Mouse (Mus musculus) liver, embryonic 18 days (tissue): Measurements from ENCODE around the gene Dok1. TPM values are rescaled to one million over a fixed set of nuclear protein-coding genes. Genes with fewer than 3 reads are reported as not detected.

ENCODE experiments used
- polyA plus RNA-seq: library from polyadenylated mRNA; depleted of rRNA; stranded (reverse); fragments of >200 nt; gene quantifications from 2 replicates; pipeline ENCODE4 v1.2.3, GENCODE M21; 2012; rRNA removed

The Dok1 gene
- 8.1 TPM in 2 replicates for polyA plus RNA-seq

DNA sequence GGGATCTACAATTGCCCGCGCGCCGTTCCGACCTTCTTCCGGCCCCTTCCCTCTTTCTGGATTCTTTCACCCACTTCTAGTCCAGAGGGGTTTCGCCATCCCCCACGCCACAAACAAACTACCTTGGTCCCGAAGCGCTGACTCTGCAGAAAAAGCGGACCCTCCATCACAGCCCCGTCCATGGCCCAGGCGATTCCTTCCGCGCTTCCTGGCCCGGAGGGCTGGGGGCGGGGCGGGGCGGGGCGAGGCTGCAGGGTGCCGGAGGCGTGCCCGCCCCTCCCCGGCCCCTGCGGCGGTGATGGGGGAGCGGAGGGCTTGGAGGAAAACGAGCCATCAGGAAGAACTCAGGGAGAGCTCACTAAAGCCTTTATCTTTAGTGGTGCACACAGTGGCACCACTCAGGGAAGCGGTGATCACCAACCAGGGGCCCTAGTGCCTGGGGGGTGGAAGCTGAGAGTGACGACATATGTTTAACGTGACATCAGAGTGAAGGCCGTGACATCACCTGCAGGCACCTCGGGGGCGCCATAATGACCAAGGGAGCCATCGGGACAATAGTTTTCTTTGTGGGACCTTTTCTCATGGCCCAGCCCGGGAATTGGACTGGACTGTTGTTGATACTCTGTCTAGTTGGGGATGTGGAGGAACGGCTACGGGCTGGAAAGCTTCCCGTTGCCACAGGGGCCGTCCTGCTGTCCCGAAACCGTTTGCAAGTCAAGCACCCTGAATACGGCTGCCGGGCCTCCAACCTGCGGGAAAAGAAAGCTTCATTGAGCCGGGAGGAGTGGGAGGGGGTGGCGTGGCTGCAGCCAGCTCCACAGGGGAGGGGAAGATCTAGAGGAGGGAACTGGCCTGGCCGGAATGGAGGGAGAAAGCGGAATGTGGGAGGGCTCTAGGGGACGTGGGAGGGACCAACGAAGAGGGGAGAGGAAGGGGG is at the start of gene Dok1, which contains the start of gene Loxl3:
TSS of gene Dok1 (minus strand) at position 223 of the 937 bp plus-strand sequence.
TSS of gene Loxl3 (plus strand) at position 925 of the 937 bp plus-strand sequence.

GRCm38 (mm10) chr6:83077630-83078323 is 44.5 kb upstream of the Dok1 start, which contains the start of gene Pcgf1:
Gene Pcgf1, plus strand, starts transcription at chr6:83077869.

GRCm38 (mm10) chr6:83070247-83070310 is 36.8 kb upstream of the Dok1 start, which contains the start of gene Tlx2:
Gene Tlx2, minus strand, starts transcription at chr6:83070293.

DNA sequence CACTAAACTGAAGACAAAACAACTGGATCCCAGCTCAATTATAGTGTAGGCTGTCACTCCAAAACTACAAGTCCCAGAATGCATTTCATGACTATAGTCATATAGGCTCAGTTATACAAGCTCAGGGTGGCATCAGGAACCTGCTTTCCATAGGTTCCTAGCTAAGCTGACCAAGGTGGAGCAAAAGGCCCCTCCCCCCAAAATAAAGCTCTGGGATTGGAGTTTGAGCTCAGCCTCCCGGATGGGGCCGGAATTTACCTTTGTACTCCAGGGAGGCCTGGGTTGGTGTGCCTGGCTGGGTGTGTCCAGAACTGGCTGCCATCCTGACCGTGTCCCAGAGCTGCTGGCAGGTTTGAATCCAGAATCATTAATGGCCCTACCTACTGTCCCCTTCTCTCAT is 24.5 kb upstream of the Dok1 start, which contains the start of gene Dqx1:
TSS of gene Dqx1 (plus strand) at position 55 of the 400 bp plus-strand sequence.

GRCm38 (mm10) chr6:83054871-83055431 is 21.7 kb upstream of the Dok1 start, which contains the start of gene Htra2:
Gene Htra2, minus strand, starts transcription at chr6:83055273.

DNA sequence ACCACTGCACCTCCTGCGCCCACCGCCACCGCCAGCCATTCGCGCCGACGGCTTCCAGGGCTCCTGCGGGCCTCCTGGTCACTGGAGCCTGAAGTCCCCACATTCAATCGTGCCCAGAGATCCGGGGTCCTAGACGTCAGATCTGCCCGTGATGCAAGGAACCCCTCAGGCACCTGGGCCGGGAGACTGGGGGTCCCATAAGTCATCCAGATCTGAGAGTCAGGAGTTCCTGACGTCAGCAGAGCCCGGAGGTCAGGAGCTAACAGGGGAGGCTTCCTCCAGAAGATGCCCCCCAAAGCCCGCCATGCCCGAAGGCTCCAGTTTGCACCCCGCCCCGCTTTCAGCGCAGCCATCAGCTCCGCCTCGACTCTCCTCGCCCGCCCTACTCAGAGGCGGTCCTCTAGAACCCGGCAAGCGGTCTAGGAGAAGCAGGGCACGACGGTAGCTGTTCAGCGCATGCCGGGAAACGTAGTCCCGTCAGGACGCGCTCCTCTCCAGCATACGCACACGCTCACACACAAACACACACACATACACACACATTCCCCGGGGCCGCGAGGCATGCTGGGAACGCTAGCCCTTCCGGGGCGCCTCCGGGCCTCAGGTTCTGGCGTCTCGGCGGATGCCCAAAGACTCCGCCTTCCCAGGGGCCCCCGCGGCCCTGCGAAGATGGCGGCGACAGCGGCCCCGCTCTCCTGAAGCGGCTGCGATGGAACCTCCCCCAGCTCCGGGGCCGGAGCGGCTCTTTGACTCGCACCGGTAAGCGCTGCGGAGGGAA is 21.0 kb upstream of the Dok1 start, which contains the start of gene Aup1:
TSS of gene Aup1 (plus strand) at position 448 of the 778 bp plus-strand sequence.

Other genes starting within 250 kb of the Dok1 start
- 0.09 and 0.10 TPM in 2 replicates for gene Sema4f, start 93.7 kb downstream of the Dok1 start, polyA plus RNA-seq
- gene M1ap, start 86.6 kb downstream of the Dok1 start, polyA plus RNA-seq = 2.1 and 2.9 TPM in 2 replicates
- 1.7 and 1.8 TPM in 2 replicates for gene Loxl3, start 702 bp upstream of the Dok1 start, polyA plus RNA-seq
- gene Aup1, start 21.1 kb upstream of the Dok1 start, polyA plus RNA-seq = 160 and 172 TPM in 2 replicates
- 36.8 and 39.4 TPM in 2 replicates for gene Htra2, start 21.8 kb upstream of the Dok1 start, polyA plus RNA-seq
- 13.9 and 14.9 TPM in 2 replicates for gene Dqx1, start 24.4 kb upstream of the Dok1 start, polyA plus RNA-seq
- not detected in 2 replicates for gene Tlx2, start 36.8 kb upstream of the Dok1 start, polyA plus RNA-seq
- 14.5 and 15.4 TPM in 2 replicates for gene Pcgf1, start 44.4 kb upstream of the Dok1 start, polyA plus RNA-seq
- 0.29 and 0.47 TPM in 2 replicates for gene Lbx2, start 52.9 kb upstream of the Dok1 start, polyA plus RNA-seq
- gene Ccdc142, start 68.1 kb upstream of the Dok1 start, polyA plus RNA-seq = 0.85 and 1.0 TPM in 2 replicates
- gene Gm42688, start 68.1 kb upstream of the Dok1 start, polyA plus RNA-seq = 1.5 and 2.0 TPM in 2 replicates
- 49.4 and 73.2 TPM in 2 replicates for gene Mrpl53, start 75.6 kb upstream of the Dok1 start, polyA plus RNA-seq
- 32.2 and 36.3 TPM in 2 replicates for gene Mogs, start 82.0 kb upstream of the Dok1 start, polyA plus RNA-seq
- gene Wbp1, start 88.1 kb upstream of the Dok1 start, polyA plus RNA-seq = 24.7 and 26.2 TPM in 2 replicates
- 8.5 and 10.0 TPM in 2 replicates for gene Ino80b, start 92.0 kb upstream of the Dok1 start, polyA plus RNA-seq
- gene Rtkn, start 102.0 kb upstream of the Dok1 start, polyA plus RNA-seq = 19.0 and 22.3 TPM in 2 replicates
- gene Wdr54, start 122.9 kb upstream of the Dok1 start, polyA plus RNA-seq = 0.36 and 0.39 TPM in 2 replicates
- gene 1700003E16Rik, start 122.9 kb upstream of the Dok1 start, polyA plus RNA-seq = 0.02 and 0.04 TPM in 2 replicates
- 16.8 and 23.5 TPM in 2 replicates for gene Dctn1, start 132.4 kb upstream of the Dok1 start, polyA plus RNA-seq
- 0.05 TPM in 2 replicates for gene Slc4a5, start 186.4 kb upstream of the Dok1 start, polyA plus RNA-seq